Mouse (Mus musculus): ENCODE data around the gene Ddc.

The Ddc gene

DNA sequence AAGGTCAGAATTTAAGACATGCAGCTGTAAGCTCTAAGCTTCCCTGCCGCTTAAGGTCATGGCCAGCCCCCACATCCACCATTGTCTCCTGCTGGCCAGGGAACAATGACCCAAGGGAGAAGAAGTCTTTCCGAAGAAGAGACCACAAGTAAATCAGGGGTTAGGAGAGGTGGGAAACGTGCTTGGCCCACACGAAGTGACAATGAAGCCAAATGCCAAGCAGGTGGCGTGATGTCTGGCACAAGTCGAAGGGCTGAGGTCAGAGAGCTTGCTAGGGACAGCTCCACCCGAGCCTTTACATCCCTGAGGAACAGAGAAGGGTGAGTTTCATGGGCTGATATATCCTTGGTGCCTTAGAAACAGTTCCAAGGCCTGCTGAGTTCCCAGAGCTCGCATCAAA is 52.9 kb downstream of the Ddc start:
- DNase-seq (ENCODE audit: low spot score) = peak; percentile 16

GRCm38 (mm10) chr11:11844367-11844971 is 53.5 kb downstream of the Ddc start:
- DNase-seq (ENCODE audit: low spot score) = peak; percentile 63

DNA sequence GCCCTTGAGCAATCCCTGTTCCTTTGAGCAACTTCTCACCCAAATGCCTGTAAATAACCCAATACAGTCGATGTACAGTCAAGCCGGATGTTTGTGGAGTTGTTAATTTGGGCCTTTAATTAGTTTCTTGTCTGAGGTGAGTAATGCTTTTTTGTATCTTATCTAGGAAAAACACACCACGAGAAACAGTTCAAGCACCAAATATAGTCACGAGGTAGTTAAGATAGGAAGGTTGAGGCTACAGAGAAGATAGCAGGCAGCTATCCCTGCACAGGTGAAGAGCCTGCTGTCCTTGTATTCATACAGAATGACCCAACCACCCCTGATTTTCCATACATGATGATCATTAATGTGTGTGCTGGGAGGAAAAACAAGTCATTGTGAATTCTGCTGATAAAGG is 56.4 kb downstream of the Ddc start:
- no peak for DNase-seq (ENCODE audit: low spot score)

- DNase-seq (ENCODE audit: low spot score) = no peak
These were observed 57.2 kb downstream of the Ddc start for GRCm38 (mm10) chr11:11840746-11841145.

DNA sequence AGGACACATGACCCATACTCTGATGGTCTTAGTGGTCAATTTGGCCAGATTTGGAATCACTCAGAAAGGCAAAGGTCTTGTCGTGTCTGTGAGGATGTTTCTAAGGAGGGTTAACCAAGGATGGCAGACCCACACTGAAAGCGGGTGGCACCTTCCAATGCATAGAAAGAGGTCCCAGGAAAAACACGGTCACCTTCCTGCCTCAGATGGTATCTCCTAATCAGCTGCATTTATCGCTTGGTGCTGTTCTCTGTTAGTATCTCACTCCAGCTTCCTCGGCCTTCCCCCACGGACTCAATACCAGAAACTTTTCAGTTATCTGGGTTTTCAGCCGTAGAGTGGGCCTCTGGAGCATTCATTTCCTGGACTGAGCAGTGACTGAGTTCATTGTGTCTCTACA is 58.1 kb downstream of the Ddc start:
- no peak for DNase-seq (ENCODE audit: low spot score)

- DNase-seq (ENCODE audit: low spot score) = no peak
These were observed 60.6 kb downstream of the Ddc start for GRCm38 (mm10) chr11:11837384-11837783.

GRCm38 (mm10) chr11:11836713-11837370 is 61.1 kb downstream of the Ddc start:
- DNase-seq (ENCODE audit: low spot score) = peak; percentile 46

DNA sequence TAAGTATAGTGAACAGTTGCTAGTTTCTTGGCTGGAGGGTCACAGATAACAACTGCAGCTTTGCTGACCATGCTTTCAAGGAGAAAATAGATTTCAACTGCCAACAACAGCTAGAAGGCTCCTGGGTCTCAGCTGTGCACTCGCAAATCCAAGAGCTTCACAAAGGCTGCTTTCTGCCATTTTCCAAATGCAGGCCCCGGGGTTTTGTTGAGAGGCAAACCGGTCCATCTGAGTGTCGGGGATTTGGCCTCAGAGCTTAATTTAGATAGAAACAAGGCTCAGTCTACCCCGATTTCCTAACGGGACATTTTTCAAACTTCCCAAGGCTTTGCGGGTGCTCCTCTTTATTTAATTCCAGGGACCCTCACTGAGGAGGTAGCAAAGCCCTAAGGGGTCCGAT is 61.7 kb downstream of the Ddc start:
- DNase-seq (ENCODE audit: low spot score) = no peak

GRCm38 (mm10) chr11:11835791-11836190 is 62.2 kb downstream of the Ddc start:
- DNase-seq (ENCODE audit: low spot score) = no peak

DNA sequence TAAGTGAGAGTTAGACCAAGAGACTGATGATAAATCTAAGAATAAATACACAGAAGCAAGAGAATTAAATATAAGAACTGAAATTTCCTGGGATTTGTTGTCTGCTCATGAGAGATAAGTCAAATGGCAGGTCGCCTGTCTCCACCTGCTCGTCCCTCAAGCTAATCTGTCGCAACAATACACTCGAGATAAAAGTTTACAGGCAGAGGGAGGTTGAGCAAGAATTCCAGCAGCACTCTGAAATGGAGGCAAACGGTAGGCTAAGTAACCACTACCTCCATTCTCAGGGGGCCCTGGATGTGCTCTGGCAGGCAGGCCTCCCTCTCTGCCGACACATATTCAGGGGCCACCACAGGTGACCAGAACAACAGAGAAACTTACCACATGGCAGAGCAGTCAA is 62.6 kb downstream of the Ddc start:
- DNase-seq (ENCODE audit: low spot score) = no peak

DNA sequence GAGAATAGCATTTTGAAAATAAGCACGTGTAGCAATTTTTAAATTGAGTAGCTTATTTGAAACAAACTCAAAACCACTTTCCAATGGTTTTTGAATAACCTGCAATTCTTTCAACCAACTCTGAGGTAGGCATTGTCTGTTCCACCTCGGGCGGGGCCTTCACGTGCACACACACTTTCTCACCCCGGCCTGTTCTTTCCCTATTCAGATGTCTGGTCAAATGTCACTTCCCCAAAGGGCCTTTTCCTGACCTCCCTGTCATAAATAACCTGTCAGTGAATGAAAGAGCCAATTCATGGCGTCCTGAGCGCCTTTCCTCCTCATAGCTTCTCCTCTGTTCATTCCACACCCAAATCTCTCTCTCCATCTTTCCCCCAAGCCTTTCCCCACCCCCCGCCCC is 64.8 kb downstream of the Ddc start:
- peak; percentile 89 for DNase-seq (ENCODE audit: low spot score)

DNA sequence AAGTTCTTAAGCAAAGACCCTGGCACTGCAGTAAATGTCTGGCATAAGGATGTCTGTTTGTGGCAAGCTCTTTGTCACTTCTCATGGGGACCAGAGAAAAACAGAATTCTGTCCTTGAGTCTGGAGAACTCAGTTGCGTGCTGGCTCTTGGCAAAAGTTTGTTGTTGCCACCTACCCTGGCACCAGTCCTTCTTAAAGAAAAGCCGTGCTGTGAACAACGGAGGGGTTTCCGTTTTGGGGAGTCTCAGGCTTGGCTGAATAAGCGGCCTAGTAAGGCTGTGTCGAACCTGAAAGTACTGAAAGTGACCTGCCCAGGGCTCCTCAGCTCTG is 65.2 kb downstream of the Ddc start:
- no peak for DNase-seq (ENCODE audit: low spot score)

DNA sequence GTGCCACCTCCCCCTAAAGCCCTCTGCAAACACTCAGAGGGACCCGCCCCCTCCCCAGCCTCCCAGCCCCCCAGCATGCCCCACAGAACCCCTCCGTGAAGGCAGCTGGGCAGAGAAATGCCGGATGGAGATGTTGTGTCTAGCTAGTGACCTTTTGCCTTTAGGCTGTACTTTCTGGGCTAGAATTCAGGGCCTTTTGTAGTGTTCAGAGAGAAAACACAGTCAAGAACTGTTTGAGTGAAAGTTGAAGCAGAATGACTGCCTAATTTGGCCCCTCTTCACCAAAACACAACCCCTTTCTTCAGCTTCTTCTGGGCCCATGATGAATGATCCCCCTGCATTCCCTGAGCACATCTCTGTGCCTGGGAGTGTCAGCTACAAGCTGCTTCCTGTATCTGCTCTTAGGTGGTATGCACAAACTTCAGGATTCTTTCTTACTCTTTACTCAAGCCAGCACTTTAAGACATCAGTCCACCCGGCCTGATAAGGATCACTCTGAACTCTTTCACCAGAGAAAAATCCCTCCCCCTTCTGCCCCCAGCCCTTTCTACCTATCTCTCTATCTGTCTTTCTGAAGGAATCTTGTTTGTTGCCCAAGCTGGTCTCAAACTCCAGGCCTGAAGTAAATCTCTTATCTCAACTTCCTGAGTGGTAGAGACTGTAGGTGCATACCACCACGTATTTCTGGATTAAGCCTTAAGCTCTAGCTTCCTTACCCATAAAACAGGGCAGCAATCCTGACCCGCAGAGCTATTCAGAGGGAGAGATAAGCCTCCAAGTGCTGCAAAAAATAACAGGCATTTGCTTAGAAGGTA is 65.8 kb downstream of the Ddc start:
- peak; percentile 82 for DNase-seq (ENCODE audit: low spot score)

DNA sequence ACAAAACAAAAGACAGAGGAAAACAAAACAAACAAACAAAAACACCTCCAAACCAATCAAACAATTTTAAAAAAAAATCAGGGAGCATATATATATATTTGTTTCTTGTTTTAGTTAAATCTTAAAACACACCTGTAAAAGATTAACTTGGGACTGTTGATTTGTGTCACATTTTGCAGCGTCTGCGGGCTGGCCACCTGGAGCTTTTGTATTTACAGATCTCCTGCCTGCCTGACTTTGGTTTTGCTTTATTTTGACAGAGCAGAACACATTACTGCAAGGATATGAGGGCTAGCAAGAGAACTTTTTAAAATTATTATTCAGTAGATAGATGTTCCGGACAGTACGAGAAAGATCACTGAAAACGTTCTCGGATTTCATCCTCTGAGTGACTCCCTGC is 66.4 kb downstream of the Ddc start:
- no peak for DNase-seq (ENCODE audit: low spot score)

- no peak for DNase-seq (ENCODE audit: low spot score)
These were observed 67.0 kb downstream of the Ddc start for GRCm38 (mm10) chr11:11830884-11831495.

DNA sequence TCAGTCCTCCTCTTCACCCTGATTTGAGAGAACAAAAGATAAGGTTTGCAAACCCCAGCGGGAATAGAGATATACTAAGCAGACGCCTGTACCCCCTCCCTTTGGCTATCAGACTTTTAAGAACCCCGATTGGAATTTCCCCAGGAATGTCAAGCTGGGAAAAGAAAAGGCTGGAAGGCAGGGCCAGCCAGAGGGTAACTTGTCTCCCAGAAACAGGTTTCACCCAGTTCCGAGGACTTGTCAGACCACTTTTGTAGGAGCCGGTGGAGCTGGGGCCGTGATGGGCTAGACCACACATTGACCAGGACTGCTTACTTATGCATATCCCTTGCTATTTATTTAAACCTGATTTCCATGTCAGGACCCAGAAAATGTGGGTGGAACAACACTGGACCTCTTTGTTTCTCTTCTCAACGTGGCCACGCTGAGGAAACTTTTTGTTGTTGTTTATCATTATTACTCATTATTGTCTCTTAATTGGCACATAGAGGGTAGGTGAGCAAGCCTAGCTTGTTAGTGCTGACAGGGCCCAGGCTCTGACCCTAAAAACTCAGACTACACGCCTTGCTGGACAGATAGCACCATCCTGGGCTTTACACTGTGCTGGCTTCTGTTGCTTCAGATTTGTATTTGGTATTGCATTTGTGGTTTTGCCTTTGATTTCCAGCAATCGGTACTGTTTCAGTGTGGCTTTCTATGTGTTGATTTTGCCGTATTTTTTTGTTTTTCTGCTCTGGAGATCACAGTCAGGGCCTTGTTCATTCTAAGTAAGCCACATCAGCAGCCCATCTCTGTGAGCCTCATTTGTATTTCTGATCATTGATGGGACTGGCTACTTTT is 68.6 kb downstream of the Ddc start:
- peak; percentile 76 for DNase-seq (ENCODE audit: low spot score)

GRCm38 (mm10) chr11:11828761-11829160 is 69.2 kb downstream of the Ddc start:
- peak; percentile 67 for DNase-seq (ENCODE audit: low spot score)

GRCm38 (mm10) chr11:11828251-11828650 is 69.7 kb downstream of the Ddc start:
- DNase-seq (ENCODE audit: low spot score) = peak; percentile 69

DNA sequence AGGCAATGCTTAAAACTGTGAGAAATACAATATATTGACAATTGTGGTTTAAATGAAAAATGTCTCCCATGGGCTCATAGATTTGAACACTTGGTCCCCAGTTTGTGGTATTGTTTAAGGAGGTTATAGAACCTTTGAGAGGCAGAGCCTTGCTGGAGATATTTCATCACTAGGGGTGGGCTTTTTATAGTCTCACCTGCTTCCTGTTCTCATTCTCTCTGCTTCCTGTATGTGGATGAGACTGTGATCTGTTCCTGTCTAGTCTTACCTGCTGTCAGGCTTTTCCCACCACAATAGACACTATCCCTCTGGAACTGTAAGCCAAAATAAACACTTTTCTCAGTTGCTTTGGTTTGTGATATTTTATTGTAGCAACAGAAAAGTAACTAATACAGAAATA is 71.5 kb downstream of the Ddc start:
- DNase-seq (ENCODE audit: low spot score) = no peak

- no peak for DNase-seq (ENCODE audit: low spot score)
These were observed 72.3 kb downstream of the Ddc start for GRCm38 (mm10) chr11:11825670-11826069.

- no peak for DNase-seq (ENCODE audit: low spot score)
These were observed 72.8 kb downstream of the Ddc start for GRCm38 (mm10) chr11:11824970-11825635.
